Mouse (Mus musculus) liver, adult (tissue): ENCODE data around the gene Btk.
A peak's percentile ranks its signal among the peaks of the same experiment; 100 is the strongest.

Experiments used
- GATA4 ChIP-seq: IDR thresholded peaks from 2 replicates; pipeline ENCODE4 v1.6.1; 2014; ENCODE audit warnings: mild to moderate bottlenecking, low read length; ENCODE audit not compliant: insufficient replicate concordance

The Btk gene

GRCm38 (mm10) chrX:134582888-134583669, at the start of gene Btk:
Gene Btk, minus strand, starts transcription at chrX:134583570.
- TF ChIP-seq GATA4: no peak

GRCm38 (mm10) chrX:134632710-134633109, 49.3 kb upstream of the Btk start:
- TF ChIP-seq GATA4: no peak

- TF ChIP-seq GATA4: no peak
Observed at GRCm38 (mm10) chrX:134628200-134628599, 44.8 kb upstream of the Btk start.

GRCm38 (mm10) chrX:134623350-134623749, 40.0 kb upstream of the Btk start:
- TF ChIP-seq GATA4: peak; percentile 79

GRCm38 (mm10) chrX:134621685-134622084, 38.3 kb upstream of the Btk start:
- TF ChIP-seq GATA4: no peak

GRCm38 (mm10) chrX:134620254-134620865, 37.0 kb upstream of the Btk start:
- no peak for TF ChIP-seq GATA4

GRCm38 (mm10) chrX:134619695-134620094, 36.3 kb upstream of the Btk start:
- TF ChIP-seq GATA4: no peak

GRCm38 (mm10) chrX:134614306-134614705, 30.9 kb upstream of the Btk start:
- no peak for TF ChIP-seq GATA4

GRCm38 (mm10) chrX:134612285-134612959, 29.1 kb upstream of the Btk start:
- peak; percentile 18; the same call in 1 of the 2 replicates for TF ChIP-seq GATA4

- no peak for TF ChIP-seq GATA4
Observed at GRCm38 (mm10) chrX:134610984-134611383, 27.6 kb upstream of the Btk start.

GRCm38 (mm10) chrX:134609472-134609871, 26.1 kb upstream of the Btk start:
- no peak for TF ChIP-seq GATA4

- TF ChIP-seq GATA4: no peak
Observed at GRCm38 (mm10) chrX:134601380-134602120, 18.2 kb upstream of the Btk start.

GRCm38 (mm10) chrX:134600659-134601379, 17.4 kb upstream of the Btk start, which contains the start of the genes Gla and Hnrnph2:
Gene Gla, minus strand, starts transcription at chrX:134601125.
Gene Hnrnph2, plus strand, starts transcription at chrX:134601179.
- peak; percentile 60; the same call in 1 of the 2 replicates for TF ChIP-seq GATA4

- no peak for TF ChIP-seq GATA4
Observed at GRCm38 (mm10) chrX:134599922-134600565, 16.7 kb upstream of the Btk start.

- TF ChIP-seq GATA4: no peak
Observed at GRCm38 (mm10) chrX:134589836-134590235, 6.5 kb upstream of the Btk start.

- TF ChIP-seq GATA4: no peak
Observed at GRCm38 (mm10) chrX:134588997-134589396, 5.6 kb upstream of the Btk start.
